Mouse (Mus musculus): ENCODE measurements around the gene Akt1. TPM values are rescaled to one million over a fixed set of nuclear protein-coding genes. Genes with fewer than 3 reads are reported as not detected.

Akt1 gene
- total RNA-seq (2017): 84.1 and 92.3 TPM in 2 replicates

DNA sequence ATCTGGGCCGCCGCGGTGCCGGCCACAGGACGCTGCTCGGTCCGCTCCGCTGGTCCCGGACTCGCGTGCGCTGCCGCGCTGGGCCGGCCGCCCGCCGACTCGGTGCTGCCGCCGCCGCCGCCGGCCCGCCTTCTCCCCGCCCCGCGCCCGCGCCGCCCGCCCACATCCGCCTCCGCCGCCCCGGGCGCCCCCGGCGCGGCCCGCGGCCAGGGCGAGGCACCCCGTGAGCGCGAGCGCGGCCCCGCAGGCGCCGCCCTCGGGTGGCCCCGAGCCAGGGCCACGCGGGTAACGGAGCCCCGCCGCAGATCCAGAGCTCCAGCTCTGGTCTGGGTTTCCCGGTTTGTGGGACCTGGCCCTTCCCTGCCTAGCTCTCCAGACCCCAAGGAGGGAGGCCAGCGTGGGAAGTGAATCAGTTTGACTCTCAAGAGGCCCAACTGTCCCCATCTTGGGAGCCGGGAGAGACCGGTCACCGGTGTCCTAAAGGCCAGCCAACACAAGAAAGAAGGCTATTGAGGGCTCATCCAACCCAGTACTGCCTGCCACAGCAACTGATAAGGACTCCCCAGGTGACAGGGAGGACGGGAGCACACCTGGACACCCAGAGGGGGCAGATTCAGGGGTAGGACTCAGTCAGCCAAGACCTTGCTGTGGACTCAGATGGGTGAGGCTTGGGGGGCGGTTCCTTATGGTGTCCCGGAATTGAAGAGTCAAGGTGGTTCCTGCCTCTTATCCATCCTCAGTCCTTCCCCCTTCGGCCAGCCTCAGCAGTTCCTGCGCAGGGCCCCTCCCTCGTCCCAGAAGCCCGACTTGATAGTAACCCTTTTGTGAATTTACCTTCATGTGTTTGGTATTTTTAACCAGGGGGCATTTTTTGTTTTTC lies at the start of gene Akt1:
TSS of gene Akt1 (minus strand) at position 753 of the 880 bp plus-strand sequence.
- peak; percentile 63 to 65 for ATAC-seq (replicated peaks in 1 of 2; ENCODE audit: insufficient read depth in 1 of 2, low FRiP score in 2 of 2, low TSS enrichment in 1 of 2, low read depth in 1 of 2, poor library complexity in 2 of 2, severe bottlenecking in 2 of 2)

DNA sequence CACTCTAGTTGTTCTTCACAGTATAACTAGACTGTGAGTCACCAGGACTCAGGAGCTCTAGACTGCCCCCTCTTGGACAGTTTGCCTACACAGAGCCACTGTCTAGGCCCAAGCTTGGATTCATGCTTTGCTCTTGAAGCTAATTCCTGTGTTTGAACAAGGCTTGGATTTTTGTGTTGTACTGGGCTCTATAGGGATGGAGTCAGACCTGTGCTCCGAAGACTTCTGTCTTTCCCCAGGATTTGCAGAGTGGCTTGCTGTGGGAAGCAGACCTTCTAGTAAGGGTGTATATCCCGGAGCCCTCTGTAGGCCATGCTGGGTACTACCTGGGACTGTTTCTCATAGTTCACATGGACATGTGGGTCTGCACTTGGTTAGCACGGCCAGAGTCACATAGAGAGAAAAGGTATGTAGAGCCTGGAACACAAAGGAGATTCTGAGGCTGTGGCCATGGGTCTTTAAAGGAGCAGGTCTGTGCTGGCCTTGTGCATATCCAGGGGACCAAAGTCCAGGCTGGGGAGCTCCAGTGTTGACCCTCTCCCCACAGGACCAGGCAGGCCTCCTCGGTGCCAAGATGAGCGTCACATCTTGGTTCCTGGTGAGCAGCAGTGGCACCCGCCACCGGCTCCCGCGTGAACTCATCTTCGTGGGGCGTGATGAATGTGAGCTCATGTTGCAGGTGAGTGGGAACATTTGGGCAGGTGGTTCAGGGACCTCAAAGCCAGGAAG lies 49.6 kb upstream of the Akt1 start:
- ATAC-seq (replicated peaks in 1 of 2; ENCODE audit: insufficient read depth in 1 of 2, low FRiP score in 2 of 2, low TSS enrichment in 1 of 2, low read depth in 1 of 2, poor library complexity in 2 of 2, severe bottlenecking in 2 of 2): peak; percentile 66 to 74

DNA sequence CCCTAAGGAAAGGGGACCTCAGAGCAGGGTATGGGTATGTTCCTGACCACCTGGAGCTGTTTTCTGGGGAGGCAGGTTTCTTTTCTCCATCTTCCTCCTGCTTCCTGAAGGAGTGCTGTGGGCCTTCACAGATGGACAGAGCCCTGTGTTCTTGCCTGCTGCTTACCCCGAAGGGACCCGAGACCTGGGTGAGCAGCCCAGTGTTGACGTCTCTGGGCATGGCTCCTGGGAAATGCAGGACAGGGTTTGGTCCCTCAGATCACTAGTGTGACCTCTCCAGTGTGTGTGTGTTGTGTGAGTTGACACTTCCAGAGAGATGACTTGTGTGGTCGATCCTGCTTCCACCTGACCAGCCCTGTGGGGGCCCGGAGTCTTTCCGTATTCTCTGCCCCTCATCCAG lies 48.8 kb upstream of the Akt1 start:
- no peak for ATAC-seq (replicated peaks in 1 of 2; ENCODE audit: insufficient read depth in 1 of 2, low FRiP score in 2 of 2, low TSS enrichment in 1 of 2, low read depth in 1 of 2, poor library complexity in 2 of 2, severe bottlenecking in 2 of 2)

DNA sequence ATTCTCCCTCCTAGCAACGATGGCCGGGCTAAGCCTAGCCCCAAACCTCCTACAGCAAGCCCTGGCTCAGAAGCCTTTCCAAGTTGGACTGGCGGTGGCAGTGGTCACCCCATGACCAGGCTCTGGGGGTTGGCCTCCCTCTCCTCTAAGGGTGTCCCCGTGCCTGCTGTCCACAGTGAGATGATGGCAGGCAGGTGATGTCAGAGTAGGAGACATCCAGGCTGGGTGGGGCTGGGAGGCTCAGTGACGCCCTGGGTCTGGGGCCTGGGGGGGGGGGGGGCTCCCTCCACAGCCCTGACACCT lies 48.3 kb upstream of the Akt1 start:
- no peak; a peak in 1 of 4 replicates for ATAC-seq (replicated peaks in 1 of 2; ENCODE audit: insufficient read depth in 1 of 2, low FRiP score in 2 of 2, low TSS enrichment in 1 of 2, low read depth in 1 of 2, poor library complexity in 2 of 2, severe bottlenecking in 2 of 2)

DNA sequence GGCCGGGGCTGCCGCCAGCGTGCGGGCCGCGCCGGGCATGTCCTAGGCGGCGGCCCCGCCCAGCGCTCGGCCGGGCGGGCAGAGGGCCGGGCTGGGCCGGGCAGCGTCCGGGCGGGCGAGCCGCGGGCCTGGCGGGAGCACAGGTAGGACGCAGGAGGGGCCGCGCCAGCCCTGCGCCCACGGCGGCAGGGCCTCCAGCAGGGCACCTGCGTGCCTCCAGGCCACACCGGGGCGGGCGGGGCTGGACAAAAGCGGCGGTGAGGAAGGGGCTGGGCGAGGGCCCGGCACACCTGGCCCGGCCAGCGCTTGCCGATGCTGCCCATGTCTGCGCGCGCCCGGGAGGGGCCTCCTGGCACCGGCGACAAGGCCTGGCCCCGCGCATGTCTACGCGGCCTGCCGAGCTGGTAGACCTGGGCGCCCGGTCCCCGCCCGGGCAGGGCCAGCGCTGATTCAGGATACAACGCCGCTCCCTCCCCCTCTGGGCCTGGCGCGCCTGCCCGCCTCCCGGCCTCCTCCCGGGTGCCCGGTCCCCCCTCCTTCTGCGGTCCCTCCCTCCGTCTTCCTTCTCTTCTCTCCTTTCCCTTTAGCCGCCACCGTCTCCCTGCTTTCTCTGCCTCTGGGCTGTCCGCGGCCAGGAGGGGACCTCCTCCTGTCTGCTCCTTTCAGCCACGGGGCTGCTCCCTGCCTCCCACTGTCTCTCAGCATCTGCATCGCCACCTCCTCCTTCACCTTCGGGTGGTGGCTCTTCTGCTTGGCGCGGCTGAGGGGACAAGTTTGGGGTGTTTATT lies 47.8 kb upstream of the Akt1 start:
- peak in 1 of 2 experiments; percentile 29; a peak in 1 of 4 replicates for ATAC-seq (replicated peaks in 1 of 2; ENCODE audit: insufficient read depth in 1 of 2, low FRiP score in 2 of 2, low TSS enrichment in 1 of 2, low read depth in 1 of 2, poor library complexity in 2 of 2, severe bottlenecking in 2 of 2)

DNA sequence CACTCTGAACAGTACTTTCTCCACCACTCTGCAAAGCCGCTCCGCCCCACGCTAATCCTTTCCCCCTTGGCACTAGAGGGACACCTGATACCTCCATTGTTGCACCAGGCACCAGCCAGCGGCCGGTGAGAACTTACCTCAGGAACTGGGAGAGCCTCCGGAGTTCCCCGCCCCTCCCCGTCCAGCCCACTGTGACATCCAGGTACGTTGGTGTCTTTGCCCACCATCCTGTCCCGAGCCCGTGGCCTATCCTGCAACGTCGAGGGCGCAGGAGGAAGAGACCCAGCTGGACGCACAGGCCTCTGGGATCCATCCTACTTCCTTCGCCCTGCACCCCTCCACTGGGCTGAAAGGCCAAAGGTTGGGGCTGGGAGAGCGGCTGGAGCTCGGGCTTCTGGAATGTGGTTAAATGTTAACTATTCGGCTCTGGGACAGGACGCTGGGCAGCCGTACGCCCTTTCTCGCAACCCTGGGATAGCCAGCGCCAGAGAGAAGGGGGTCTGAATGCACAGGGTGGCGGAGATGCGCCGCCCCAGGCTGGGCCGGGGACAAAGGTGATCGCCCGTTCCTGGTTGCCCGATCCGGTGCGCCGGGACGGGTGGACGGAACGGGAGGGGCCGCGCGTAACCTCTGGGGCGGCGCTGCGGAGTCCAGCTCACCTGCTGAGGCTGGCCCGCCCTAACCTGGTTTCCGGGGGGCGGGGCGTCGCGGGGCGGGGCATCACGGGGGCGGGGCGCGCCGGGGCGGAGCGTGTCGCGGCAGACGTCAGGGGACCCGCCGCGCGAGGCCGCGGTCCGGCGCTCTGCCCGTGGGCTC lies 46.9 kb upstream of the Akt1 start:
- no peak for ATAC-seq (replicated peaks in 1 of 2; ENCODE audit: insufficient read depth in 1 of 2, low FRiP score in 2 of 2, low TSS enrichment in 1 of 2, low read depth in 1 of 2, poor library complexity in 2 of 2, severe bottlenecking in 2 of 2)

DNA sequence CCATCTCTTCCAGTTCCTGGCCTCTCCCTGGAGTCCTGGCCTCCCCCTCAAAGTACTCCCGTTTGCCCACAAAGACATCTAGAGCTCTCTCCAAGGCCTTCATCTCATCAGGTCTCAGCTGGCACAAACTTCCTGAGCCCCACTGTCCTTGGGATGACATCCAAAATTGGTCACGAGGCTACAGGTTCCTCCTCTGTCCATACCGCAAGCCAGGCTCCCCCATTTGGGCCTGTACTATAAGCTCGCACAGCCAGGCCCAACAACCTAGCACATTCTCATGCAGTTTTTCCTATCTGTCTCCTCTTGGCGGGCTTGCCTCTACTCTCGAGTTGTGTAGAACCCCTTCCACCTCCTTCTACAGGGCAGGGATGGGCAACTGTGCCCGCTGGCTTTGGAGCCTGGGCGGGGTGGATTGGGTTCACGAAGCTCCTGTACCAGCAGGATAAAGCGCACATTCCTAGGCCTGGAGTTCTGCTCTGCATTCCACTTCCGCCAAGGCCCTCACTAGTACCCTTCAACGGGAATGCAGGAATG lies 46.3 kb upstream of the Akt1 start:
- ATAC-seq (replicated peaks in 1 of 2; ENCODE audit: insufficient read depth in 1 of 2, low FRiP score in 2 of 2, low TSS enrichment in 1 of 2, low read depth in 1 of 2, poor library complexity in 2 of 2, severe bottlenecking in 2 of 2): no peak

DNA sequence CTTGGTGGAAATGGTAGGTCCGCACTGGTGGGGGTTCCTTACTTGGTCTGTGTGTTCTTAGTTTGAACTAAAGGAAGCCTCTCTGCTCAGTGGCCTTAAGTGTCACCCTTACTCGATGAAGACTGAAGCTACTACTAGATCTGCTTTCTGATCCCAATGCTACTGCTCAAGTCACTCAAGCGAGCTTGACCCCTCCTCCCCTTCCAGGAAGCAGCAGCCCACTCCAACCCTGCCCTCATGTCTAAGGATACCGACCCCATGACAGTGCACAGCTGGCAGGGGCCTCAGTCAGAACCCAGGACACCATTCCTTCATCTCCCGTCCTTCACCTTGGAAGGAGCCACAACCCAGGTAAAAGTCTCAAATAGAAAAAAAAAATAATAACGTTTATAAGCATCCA lies 45.5 kb upstream of the Akt1 start, which contains the start of gene Cep170b:
TSS of gene Cep170b (plus strand) at position 240 of the 400 bp plus-strand sequence.
- ATAC-seq (replicated peaks in 1 of 2; ENCODE audit: insufficient read depth in 1 of 2, low FRiP score in 2 of 2, low TSS enrichment in 1 of 2, low read depth in 1 of 2, poor library complexity in 2 of 2, severe bottlenecking in 2 of 2): no peak

DNA sequence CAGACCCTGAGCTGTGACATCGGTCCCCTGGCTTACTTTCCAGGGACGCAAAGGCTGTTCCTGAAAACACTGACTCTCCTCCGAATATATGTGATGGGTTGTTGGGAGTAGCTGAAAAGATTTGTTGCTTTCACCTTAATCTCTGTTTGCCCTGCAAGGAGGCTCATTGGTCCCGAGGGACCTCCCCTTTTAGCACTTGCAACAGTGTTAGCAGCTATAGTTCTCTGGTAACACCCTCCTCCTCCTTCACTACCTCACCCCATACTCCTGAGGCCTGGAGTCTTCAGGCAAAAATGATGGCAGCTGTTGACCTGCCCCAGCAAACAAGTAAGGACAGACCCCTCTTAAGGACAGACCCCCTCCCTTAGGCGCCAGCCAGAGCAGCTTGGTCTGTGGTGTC lies 44.3 kb upstream of the Akt1 start:
- ATAC-seq (replicated peaks in 1 of 2; ENCODE audit: insufficient read depth in 1 of 2, low FRiP score in 2 of 2, low TSS enrichment in 1 of 2, low read depth in 1 of 2, poor library complexity in 2 of 2, severe bottlenecking in 2 of 2): no peak

DNA sequence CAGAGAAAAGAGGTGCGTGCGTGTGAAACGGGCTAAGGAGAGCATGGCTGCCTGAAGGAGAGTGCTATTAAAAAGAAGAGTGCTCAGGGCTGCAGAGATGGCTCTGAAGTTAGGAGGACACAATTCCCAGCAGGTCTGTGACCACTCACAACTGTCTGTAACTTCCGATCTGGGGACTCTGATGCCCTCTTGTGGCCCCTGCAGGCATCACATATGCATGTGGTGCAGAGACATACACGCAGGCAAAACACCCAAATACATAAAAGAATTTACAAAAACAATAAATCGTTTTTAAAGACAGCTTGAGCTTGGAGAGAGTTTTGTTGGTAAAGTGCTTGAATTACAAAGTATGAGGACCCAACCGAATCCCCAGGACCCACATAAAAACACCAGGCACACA lies 42.5 kb upstream of the Akt1 start:
- peak in 1 of 2 experiments; percentile 62; a peak in 2 of 4 replicates for ATAC-seq (replicated peaks in 1 of 2; ENCODE audit: insufficient read depth in 1 of 2, low FRiP score in 2 of 2, low TSS enrichment in 1 of 2, low read depth in 1 of 2, poor library complexity in 2 of 2, severe bottlenecking in 2 of 2)

DNA sequence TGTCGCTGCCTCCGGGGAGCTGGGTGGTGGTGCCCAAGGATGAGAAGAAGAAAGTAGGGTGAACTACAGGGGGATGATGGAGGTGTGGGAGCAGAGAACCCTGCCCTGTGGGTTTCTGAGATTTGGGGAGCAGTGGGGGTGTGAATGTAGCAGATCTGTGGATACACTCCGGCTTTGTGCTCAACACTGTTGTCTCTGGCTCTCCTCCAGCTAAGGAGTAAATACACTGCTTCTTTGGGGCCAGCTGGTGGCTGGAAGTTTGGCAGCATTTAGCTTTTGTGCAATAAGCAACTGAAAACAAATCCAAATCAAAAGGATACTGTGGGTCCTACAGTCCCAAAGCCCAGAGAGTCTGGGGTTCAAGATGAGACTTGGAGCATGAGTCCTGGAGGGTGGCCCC lies 39.3 kb upstream of the Akt1 start:
- no peak for ATAC-seq (replicated peaks in 1 of 2; ENCODE audit: insufficient read depth in 1 of 2, low FRiP score in 2 of 2, low TSS enrichment in 1 of 2, low read depth in 1 of 2, poor library complexity in 2 of 2, severe bottlenecking in 2 of 2)

DNA sequence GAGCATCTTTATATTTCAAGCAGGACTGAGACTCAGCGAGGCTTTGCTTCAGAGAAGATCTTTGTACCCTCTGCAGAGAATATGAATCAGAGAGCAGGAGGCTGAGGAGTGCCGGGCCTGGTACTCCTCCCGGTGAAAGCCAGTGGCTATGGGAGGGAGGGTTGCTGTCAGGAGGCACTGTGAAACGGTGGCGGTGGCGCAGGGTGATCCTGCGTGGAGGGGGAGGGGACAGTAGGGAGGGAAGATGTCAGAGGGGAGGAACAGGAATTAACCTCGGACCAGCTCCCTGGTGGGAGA lies 32.8 kb upstream of the Akt1 start:
- no peak for ATAC-seq (replicated peaks in 1 of 2; ENCODE audit: insufficient read depth in 1 of 2, low FRiP score in 2 of 2, low TSS enrichment in 1 of 2, low read depth in 1 of 2, poor library complexity in 2 of 2, severe bottlenecking in 2 of 2)

DNA sequence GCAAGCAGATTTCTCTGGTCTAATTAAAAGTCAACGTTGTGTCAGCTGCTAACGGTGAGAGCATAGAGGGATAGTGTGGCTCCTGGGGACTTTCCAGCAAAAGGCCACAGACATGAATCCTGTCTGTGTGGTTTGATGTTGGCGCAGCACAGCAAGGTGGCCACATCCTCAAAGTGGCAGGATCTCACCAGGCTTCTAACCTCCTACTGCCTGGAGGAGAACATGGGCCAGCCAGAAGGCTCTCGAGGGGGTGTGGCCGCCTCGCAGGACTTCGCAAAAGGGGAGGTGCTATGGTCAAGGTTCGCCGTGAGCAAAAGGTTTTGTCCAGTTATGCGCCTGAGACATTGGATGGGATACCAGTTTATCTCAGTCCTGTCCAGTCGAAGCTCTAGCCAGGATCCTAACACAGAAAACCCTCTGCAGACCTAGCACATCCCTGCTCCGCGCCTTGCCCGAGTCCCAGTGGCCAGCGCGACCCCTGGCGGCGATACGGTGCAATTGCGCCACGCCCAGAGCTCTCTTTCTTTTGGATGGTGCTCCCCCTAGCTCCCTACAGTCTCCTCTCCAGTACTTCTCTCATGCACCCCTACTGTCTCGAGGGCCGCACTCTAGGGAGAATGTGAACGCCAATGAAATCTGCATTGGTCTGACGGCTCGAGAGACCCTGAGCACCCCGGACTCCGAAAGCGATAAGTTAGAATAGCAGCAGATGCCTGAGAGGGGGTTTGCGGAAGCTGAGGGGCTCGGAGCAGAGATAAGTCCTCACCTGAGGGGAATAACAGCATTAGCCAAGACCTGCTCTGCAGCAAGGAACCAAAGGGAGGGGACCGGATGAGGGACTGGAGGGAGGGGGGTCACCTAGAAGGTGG lies 32.3 kb upstream of the Akt1 start:
- ATAC-seq (replicated peaks in 1 of 2; ENCODE audit: insufficient read depth in 1 of 2, low FRiP score in 2 of 2, low TSS enrichment in 1 of 2, low read depth in 1 of 2, poor library complexity in 2 of 2, severe bottlenecking in 2 of 2): peak; percentile 90 to 94

DNA sequence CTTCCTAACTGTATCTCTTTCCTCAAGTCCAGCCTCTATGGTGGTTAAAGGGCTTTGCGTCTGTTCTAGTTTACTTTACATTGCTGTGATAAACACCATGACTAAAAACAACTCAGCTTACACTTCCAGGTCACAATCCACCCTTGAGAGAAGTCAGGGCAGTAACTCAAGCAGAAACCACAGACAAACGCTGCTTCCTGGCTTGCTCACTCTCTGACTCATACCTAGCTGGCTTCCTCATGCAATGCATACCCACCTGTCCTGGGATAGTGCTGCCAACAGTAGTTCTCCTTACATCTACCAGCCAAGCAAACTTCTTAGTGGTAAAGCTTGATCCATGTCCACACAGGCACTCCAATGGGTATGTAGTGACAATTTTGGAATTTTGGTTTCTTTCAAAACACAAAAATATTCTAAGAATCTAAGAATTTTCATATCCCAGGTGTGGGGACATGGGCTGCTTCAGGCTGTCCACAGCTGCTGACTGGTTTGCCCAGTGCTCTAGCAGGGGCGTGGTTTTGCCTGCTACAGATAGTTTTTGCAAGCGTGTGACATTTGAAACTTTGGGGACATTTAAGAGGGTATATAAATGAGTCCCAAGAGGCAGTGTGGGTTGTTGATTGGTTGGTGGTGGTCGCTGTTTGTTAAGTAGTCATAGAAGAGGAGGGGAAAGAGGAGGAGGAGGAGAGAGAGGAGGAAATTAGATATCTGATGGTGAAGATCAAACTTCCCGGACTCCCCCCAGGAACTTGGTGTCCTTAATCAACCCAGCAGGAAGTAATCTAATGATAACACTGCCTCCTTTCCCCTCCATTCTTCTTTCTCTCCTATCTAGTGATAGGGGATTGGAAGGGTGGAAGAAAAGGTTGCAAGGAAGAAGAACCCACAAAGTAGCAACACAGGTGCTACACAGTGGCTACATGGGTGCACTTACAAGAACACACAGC lies 28.0 kb upstream of the Akt1 start:
- ATAC-seq (replicated peaks in 1 of 2; ENCODE audit: insufficient read depth in 1 of 2, low FRiP score in 2 of 2, low TSS enrichment in 1 of 2, low read depth in 1 of 2, poor library complexity in 2 of 2, severe bottlenecking in 2 of 2): 0 out of 4 replicates have a peak, but pooled peaks of 1 of the 2 experiments have one; percentile 20

DNA sequence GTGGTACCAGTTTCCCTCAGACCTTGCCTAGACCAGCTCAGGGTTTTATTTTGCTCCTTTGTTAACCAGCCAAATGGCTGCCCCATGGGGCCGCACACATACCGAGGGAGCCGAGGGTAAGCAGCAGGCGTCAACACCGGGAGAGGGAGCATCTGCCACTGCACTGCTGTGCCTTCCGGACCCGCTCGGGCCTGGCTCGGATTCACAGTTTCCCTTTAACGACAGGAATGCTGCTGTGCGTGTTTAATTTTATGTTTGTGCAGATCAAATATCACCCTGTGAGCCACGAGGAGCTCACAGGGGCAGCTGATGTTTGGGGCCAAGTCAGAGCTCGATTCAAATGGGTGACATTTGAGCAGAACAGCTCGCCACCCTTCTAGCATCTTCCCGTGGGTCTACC lies 25.8 kb upstream of the Akt1 start:
- ATAC-seq (replicated peaks in 1 of 2; ENCODE audit: insufficient read depth in 1 of 2, low FRiP score in 2 of 2, low TSS enrichment in 1 of 2, low read depth in 1 of 2, poor library complexity in 2 of 2, severe bottlenecking in 2 of 2): no peak
